Mouse (Mus musculus): ENCODE measurements around the gene Ywhae.

Ywhae gene

GRCm38 (mm10) chr11:75738477-75738821, 5.8 kb downstream of the Ywhae start:
- 81% methylated on average over 7 of the region's 7 CpGs for WGBS

- 47% methylated on average over 3 of the region's 3 CpGs for WGBS
Observed at GRCm38 (mm10) chr11:75740204-75740603, 7.5 kb downstream of the Ywhae start.

GRCm38 (mm10) chr11:75741615-75742014, 8.9 kb downstream of the Ywhae start:
- WGBS = 56% methylated on average over 3 of the region's 3 CpGs

- 92% methylated on average over 3 of the region's 3 CpGs for WGBS
Observed at GRCm38 (mm10) chr11:75744761-75745160, 12.1 kb downstream of the Ywhae start.

- WGBS = 32% methylated on average over 1 of the region's 1 CpGs
Observed at GRCm38 (mm10) chr11:75750537-75750936, 17.9 kb downstream of the Ywhae start.

GRCm38 (mm10) chr11:75751082-75751481, 18.4 kb downstream of the Ywhae start:
- 48% methylated on average over 4 of the region's 4 CpGs for WGBS

- WGBS = 76% methylated on average over 8 of the region's 8 CpGs
Observed at GRCm38 (mm10) chr11:75756687-75757086, 24.0 kb downstream of the Ywhae start.

- WGBS = 92% methylated on average over 1 of the region's 1 CpGs
Observed at GRCm38 (mm10) chr11:75758553-75758952, 25.9 kb downstream of the Ywhae start.

GRCm38 (mm10) chr11:75760785-75761184, 28.1 kb downstream of the Ywhae start:
- WGBS = 80% methylated on average over 5 of the region's 5 CpGs

- 65% methylated on average over 2 of the region's 2 CpGs for WGBS
Observed at GRCm38 (mm10) chr11:75762708-75763107, 30.0 kb downstream of the Ywhae start.

GRCm38 (mm10) chr11:75764521-75765023, 31.9 kb downstream of the Ywhae start:
- 68% methylated on average over 4 of the region's 4 CpGs for WGBS

GRCm38 (mm10) chr11:75765161-75765560, 32.5 kb downstream of the Ywhae start:
- 61% methylated on average over 8 of the region's 8 CpGs for WGBS

- WGBS = 54% methylated on average over 2 of the region's 2 CpGs
Observed at GRCm38 (mm10) chr11:75767014-75767413, 34.3 kb downstream of the Ywhae start.

- 31% methylated on average over 6 of the region's 6 CpGs for WGBS
Observed at GRCm38 (mm10) chr11:75768091-75768989, 35.7 kb downstream of the Ywhae start.

GRCm38 (mm10) chr11:75769206-75769605, 36.5 kb downstream of the Ywhae start:
- 2% methylated on average over 23 of the region's 23 CpGs for WGBS

GRCm38 (mm10) chr11:75772562-75772961, 39.9 kb downstream of the Ywhae start:
- WGBS = 84% methylated on average over 5 of the region's 5 CpGs

- 98% methylated on average over 1 of the region's 1 CpGs for WGBS
Observed at GRCm38 (mm10) chr11:75775919-75776318, 43.2 kb downstream of the Ywhae start.

- 30% methylated on average over 6 of the region's 6 CpGs for WGBS
Observed at GRCm38 (mm10) chr11:75781919-75782318, 49.2 kb downstream of the Ywhae start.

GRCm38 (mm10) chr11:75783799-75784198, 51.1 kb downstream of the Ywhae start:
- WGBS = 83% methylated on average over 5 of the region's 5 CpGs

GRCm38 (mm10) chr11:75785897-75786296, 53.2 kb downstream of the Ywhae start:
- 82% methylated on average over 8 of the region's 8 CpGs for WGBS

GRCm38 (mm10) chr11:75792535-75792934, 59.9 kb downstream of the Ywhae start:
- 83% methylated on average over 5 of the region's 5 CpGs for WGBS

GRCm38 (mm10) chr11:75793351-75793750, 60.7 kb downstream of the Ywhae start:
- WGBS = 86% methylated on average over 5 of the region's 5 CpGs

GRCm38 (mm10) chr11:75794602-75795320, 62.1 kb downstream of the Ywhae start:
- 12% methylated on average over 44 of the region's 45 CpGs for WGBS

All from cerebral cortex, adult 2 months (tissue).